Mouse (Mus musculus): ENCODE measurements at regions not wholly inside any gene's neighbourhood (a gene's known extent, or its start where the extent isn't known, plus 50 kb on each side); places are given as distances from the start of the nearest gene placed in this dataset.
A peak's percentile ranks its signal among the peaks of the same experiment; 100 is the strongest.

DNA sequence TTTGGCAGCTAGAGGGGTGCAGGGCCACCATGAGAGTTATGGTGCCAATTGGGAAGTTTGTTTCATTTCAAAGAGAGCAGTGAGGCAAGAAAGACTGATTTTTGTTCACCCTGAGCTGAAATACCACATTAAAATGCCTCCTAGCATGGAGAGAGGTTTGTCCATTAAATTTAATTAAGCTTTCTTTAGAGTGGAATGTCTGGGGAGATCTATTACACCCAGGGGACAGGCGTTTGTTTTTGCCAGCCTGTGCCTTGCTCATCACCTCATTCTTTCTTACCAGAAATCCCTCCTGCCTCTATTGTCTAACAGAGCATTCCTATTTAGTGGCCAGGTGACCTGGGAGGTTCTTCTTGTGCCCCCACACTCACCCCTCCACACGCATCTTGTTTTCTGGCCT is 55.2 kb upstream of the Rcn1 start:
- 58% methylated on average over 2 of the region's 2 CpGs for WGBS

DNA sequence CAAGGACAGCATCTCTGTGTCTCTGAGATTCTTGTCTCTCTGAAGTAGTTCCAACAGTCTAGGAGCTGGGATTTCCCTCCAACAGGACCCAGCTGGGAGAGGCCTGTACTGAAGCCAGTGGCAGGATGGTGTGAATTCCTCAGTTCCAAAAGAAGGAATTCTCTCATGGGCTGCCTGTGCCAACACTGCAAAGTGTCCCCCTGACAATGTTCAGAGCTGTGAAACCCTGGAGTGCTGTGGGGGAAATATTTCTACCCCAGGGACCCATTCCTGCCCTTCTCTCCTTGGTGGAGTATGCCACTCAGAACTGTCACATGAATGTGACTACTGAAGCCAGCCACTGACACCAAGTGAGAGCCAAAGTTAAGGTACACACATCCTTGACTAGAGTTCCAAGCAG is 55.7 kb upstream of the Rcn1 start:
- 0 out of 2 replicates have a peak, but pooled peaks cover 6% of the 10 kb centered on the region for H3K4me1 ChIP-seq (replicated peaks)
- H3K36me3 ChIP-seq = no peaks in the 10 kb centered on the region
- no peaks in the 10 kb centered on the region for H3K27me3 ChIP-seq (ENCODE audit: insufficient read depth, poor library complexity, severe bottlenecking)
- H3K9me3 ChIP-seq = no peaks in the 10 kb centered on the region
- no peak overlapping the region for H3K4me3 ChIP-seq
- DNase-seq (ENCODE audit: low spot score) = no peak
- H3K27ac ChIP-seq = no peak overlapping the region

More for the DNA sequence above, 55.2 kb upstream of the Rcn1 start:
- Histone ChIP-seq H3K27ac (no peak overlapping the region), H3K4me1 (replicated peaks) (0 out of 2 replicates have a peak, but pooled peaks cover 6% of the 10 kb centered on the region), H3K36me3 (no peaks in the 10 kb centered on the region), H3K27me3 (ENCODE audit: insufficient read depth, poor library complexity, severe bottlenecking) (no peaks in the 10 kb centered on the region), H3K4me3 (no peak overlapping the region), H3K9me3 (no peaks in the 10 kb centered on the region)
- no peak for DNase-seq (ENCODE audit: low spot score)

DNA sequence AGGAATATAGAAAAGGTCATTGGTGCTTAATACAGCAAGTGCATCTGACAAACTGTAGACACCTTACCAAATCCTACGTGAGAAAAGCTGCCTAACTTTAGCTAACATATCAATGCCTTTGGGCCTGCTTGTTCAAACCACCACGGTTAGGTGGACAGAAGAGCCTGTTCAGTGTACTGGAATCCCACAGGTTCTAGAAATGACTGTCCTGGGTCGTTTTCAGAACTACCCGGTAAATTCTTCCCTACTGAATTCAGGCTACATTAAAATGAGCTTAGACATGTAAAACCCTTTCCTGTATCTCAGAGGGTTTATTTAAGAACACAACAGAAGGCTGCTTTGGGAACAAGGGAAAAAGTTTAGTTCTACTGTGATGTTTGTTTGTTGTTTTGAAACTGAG is 59.5 kb upstream of the Rcn1 start:
- H3K4me3 ChIP-seq = no peak overlapping the region
- 88% methylated on average over 4 of the region's 4 CpGs for WGBS
- H3K27ac ChIP-seq = no peak overlapping the region
- 0 out of 2 replicates have a peak, but pooled peaks cover 6% of the 10 kb centered on the region for H3K4me1 ChIP-seq (replicated peaks)
- no peaks in the 10 kb centered on the region for H3K27me3 ChIP-seq (ENCODE audit: insufficient read depth, poor library complexity, severe bottlenecking)
- H3K36me3 ChIP-seq = no peaks in the 10 kb centered on the region
- no peak for DNase-seq (ENCODE audit: low spot score)
- H3K9me3 ChIP-seq = no peaks in the 10 kb centered on the region

DNA sequence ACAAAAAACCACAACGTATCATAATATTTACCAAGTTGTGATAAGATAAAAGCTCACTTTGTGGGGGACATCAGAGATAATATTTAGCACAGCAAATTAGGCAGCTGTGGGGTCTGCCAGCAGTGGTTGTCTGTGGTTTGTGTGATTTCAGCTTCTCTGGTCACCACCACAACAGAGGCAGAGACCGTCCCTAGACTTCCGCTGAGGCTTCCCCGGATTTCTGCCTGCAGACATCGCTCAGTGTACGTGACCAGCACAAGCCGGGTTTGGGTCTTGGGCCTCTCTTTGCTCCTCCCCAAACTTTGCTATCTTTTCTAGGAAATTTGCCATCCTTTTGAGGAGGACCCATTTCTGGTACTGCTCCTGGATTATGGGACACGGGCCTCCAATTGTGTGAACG is 60.4 kb upstream of the Rcn1 start:
- Histone ChIP-seq H3K36me3 (no peaks in the 10 kb centered on the region), H3K4me3 (no peak overlapping the region), H3K9me3 (no peaks in the 10 kb centered on the region), H3K27me3 (ENCODE audit: insufficient read depth, poor library complexity, severe bottlenecking) (no peaks in the 10 kb centered on the region), H3K27ac (no peak overlapping the region), H3K4me1 (replicated peaks) (0 out of 2 replicates have a peak, but pooled peaks cover 2% of the 10 kb centered on the region)
- WGBS = 77% methylated on average over 9 of the region's 9 CpGs
- DNase-seq (ENCODE audit: low spot score) = no peak

DNA sequence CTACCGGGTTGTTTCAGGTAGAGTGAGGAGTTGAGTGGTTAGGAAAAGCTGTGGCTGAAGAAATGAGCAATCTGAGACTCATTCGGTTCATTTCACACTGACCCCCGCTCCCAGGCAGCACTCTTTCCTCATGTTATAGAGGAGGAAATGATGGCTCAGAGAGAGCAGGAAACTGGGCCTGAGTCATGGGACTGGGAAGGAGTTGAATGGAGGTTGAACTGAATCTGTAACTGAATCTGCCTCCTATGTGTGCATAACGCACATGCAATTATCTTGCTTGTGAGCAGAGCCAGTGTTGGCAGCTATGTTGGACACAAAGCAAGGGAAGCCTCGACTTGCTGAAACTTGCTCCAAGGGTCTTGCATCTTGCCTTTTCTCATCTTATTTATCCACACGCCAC is 66.5 kb upstream of the Rcn1 start:
- Histone ChIP-seq H3K4me3 (no peak overlapping the region), H3K4me1 (replicated peaks) (no peaks in the 10 kb centered on the region), H3K9me3 (no peaks in the 10 kb centered on the region), H3K27ac (no peak overlapping the region), H3K36me3 (no peaks in the 10 kb centered on the region), H3K27me3 (ENCODE audit: insufficient read depth, poor library complexity, severe bottlenecking) (no peaks in the 10 kb centered on the region)
- 88% methylated on average over 6 of the region's 6 CpGs for WGBS
- DNase-seq (ENCODE audit: low spot score) = no peak

DNA sequence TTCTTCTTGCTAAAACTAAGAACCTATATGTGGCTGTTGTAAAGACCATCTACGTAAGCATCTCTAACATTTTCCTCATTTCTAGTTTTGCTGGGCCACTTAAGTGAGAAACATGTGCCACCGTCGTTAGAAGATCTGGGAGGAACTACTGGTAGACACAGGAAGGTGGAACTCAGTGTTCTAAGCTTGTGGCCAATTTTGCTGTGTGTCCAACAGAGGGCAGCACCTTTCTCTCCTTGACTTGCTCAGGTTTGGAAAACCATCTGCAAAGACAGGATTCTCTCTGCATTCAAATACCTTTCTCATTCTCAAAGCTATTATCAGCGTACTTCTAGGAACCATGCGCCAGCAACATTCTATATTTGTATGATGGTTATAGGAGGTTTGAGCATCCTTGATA is 69.8 kb upstream of the Rcn1 start:
- Histone ChIP-seq H3K27me3 (ENCODE audit: insufficient read depth, poor library complexity, severe bottlenecking) (no peaks in the 10 kb centered on the region), H3K4me3 (no peak overlapping the region), H3K4me1 (replicated peaks) (no peaks in the 10 kb centered on the region), H3K27ac (no peak overlapping the region), H3K9me3 (no peaks in the 10 kb centered on the region), H3K36me3 (no peaks in the 10 kb centered on the region)
- DNase-seq (ENCODE audit: low spot score) = peak; percentile 32
- 42% methylated on average over 5 of the region's 5 CpGs for WGBS

DNA sequence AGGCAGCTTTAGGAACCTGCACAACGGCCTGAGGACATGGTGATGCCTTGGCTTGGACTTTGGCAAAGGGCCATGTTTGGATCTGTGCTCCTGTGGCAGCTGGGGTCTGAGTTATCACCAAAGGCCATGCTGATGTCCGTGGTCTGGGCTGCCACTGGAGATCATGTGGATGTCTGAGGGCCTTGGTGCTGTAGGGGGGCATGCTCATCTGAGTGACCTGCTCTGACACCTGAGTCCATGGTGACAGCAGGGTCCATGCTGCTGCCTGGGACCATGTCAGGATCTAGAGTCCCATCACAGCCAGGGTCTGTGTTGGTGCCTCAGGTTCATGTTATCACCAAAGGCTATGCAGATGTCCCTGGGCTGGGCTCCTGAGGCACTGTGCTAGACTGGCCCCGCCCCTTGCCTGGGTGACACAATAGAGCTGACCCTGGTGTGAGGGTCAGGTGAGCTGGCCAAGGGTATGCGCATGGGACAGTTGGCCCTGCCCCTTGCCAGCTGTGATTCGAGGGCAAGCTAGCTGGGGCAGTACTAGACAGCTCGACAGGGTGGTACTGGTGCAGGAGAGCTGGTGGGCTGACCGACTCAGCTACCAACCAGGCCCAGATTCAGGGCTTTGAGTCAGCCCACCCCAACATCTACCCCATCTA is 77.0 kb upstream of the Rcn1 start:
- DNase-seq (ENCODE audit: low spot score) = no peak
- WGBS = 71% methylated on average over 7 of the region's 7 CpGs
- no peaks in the 10 kb centered on the region for H3K36me3 ChIP-seq
- H3K27me3 ChIP-seq (ENCODE audit: insufficient read depth, poor library complexity, severe bottlenecking) = no peaks in the 10 kb centered on the region
- no peak overlapping the region for H3K27ac ChIP-seq
- H3K9me3 ChIP-seq = no peaks in the 10 kb centered on the region
- no peaks in the 10 kb centered on the region for H3K4me1 ChIP-seq (replicated peaks)
- no peak overlapping the region for H3K4me3 ChIP-seq

DNA sequence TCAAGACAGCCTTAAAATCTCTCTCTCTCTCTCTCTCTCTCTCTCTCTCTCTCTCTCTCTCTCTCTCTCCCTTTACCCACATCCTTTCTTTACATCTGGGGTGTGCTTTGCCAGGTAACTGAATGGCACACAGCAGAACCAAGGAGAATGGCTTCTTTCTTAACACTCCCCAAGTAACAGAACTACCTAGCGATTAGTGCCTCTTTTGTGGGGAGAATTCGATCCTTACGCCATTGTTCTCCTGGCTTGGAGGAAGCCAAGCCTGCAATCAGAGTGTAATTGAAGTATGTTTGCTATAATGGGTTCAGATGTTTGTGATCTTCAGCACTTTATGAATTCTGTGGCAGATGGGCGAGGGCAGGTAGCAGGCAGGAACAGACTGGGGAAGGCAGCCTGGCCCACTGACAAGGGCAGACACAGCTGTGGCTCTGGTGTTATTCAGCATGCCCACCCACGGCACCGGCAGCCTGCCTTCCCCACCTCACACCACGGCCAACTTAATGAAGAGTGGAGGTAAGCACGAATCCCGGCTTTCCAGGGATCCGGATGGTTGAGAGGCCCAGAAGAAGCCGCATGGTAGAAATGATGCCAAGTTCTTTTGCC is 83.0 kb upstream of the Rcn1 start:
- DNase-seq (ENCODE audit: low spot score) = no peak
- no peaks in the 10 kb centered on the region for H3K27me3 ChIP-seq (ENCODE audit: insufficient read depth, poor library complexity, severe bottlenecking)
- no peak overlapping the region for H3K27ac ChIP-seq
- H3K36me3 ChIP-seq = no peaks in the 10 kb centered on the region
- H3K4me3 ChIP-seq = no peak overlapping the region
- 75% methylated on average over 11 of the region's 11 CpGs for WGBS
- no peaks in the 10 kb centered on the region for H3K9me3 ChIP-seq
- no peaks in the 10 kb centered on the region for H3K4me1 ChIP-seq (replicated peaks)

DNA sequence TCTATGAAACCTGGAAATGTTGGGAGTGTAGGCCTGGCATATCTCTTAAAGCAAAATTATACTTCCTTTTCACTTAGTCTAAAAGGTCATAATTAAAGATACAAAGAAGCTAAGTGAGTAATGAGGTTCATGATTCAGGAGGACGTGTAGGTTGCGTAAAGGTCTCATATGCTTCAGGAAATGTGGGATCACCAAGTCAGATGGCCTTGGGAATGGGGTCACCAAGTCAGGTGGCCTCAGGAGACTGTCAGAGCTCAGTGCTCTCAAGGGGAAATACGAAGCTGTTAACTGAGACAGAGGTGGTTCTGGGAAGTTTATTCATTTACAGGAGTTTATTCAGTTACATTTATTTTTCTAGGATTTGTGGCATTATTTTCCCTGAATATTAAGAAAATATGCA is 85.4 kb upstream of the Rcn1 start:
- Histone ChIP-seq H3K4me3 (no peak overlapping the region), H3K27ac (no peak overlapping the region), H3K36me3 (no peaks in the 10 kb centered on the region), H3K27me3 (ENCODE audit: insufficient read depth, poor library complexity, severe bottlenecking) (no peaks in the 10 kb centered on the region), H3K4me1 (replicated peaks) (no peaks in the 10 kb centered on the region), H3K9me3 (no peaks in the 10 kb centered on the region)
- 72% methylated on average over 3 of the region's 3 CpGs for WGBS
- DNase-seq (ENCODE audit: low spot score) = no peak

DNA sequence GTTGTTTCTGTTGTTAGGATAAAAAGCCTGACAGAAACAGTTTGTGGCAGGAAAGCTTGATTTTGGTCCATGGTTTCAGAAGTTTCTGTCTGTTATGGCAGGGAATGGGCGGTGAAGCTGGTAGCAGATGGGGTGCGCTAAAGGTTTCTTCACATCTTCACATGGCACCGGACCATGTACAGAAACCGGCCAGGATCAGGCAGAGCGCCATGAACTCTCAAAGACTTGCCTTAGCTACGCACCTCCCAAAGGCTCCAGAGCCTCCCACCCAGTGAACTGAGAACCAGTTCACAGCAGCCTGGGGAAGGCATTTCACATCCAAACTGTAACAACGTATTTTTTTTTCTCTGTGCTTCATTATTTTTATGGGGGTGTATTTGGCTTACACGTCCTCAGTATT is 86.2 kb upstream of the Rcn1 start:
- 90% methylated on average over 8 of the region's 8 CpGs for WGBS
- Histone ChIP-seq H3K4me1 (replicated peaks) (no peaks in the 10 kb centered on the region), H3K4me3 (no peak overlapping the region), H3K27ac (no peak overlapping the region), H3K9me3 (no peaks in the 10 kb centered on the region), H3K27me3 (ENCODE audit: insufficient read depth, poor library complexity, severe bottlenecking) (no peaks in the 10 kb centered on the region), H3K36me3 (no peaks in the 10 kb centered on the region)
- DNase-seq (ENCODE audit: low spot score) = no peak

DNA sequence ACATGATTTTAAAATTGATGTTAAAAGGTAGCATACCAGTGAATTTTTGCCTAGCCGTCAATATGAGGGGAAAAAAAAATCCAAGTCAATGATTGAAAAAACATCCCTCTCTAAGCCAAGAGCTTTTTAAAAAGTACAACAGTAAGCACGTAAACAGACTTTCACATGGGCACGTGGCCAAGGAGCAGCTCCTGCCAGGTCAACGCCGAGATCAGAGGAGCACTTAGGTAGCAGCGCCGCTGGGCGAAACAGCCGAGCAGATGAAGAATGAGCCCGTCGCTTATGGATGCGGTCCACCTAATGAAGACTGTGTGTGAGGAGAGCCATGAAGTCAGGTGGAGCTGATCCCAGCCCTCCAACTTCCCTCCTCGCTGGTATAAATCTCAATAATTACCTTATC is 96.7 kb upstream of the Rcn1 start:
- Histone ChIP-seq H3K36me3 (no peaks in the 10 kb centered on the region), H3K9me3 (no peaks in the 10 kb centered on the region), H3K27ac (no peak overlapping the region), H3K27me3 (ENCODE audit: insufficient read depth, poor library complexity, severe bottlenecking) (no peaks in the 10 kb centered on the region), H3K4me3 (no peak overlapping the region), H3K4me1 (replicated peaks) (no peaks in the 10 kb centered on the region)
- no peak for DNase-seq (ENCODE audit: low spot score)
- 92% methylated on average over 13 of the region's 13 CpGs for WGBS

DNA sequence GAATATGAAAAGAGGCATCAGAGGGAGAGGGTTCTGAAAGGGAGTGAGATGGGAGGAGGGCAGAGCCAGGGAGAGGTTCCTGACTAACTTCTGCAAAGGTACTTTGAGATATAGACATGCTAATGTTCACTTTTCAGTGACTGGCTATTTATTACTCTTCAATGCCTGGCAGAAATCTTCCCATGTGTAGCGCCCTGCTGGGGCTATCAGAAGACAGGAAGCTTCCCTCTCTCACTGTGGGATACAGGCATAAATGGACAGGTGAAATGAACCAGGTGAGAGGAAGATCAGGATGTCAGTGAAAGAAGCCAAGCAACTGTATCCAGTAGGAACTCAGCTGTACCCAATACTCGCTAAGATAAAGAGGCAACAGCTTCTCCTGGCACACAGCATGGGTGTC is 105.1 kb upstream of the Rcn1 start:
- H3K27ac ChIP-seq = no peak overlapping the region
- DNase-seq (ENCODE audit: low spot score) = no peak
- H3K9me3 ChIP-seq = no peaks in the 10 kb centered on the region
- 65% methylated on average over 2 of the region's 2 CpGs for WGBS
- H3K27me3 ChIP-seq (ENCODE audit: insufficient read depth, poor library complexity, severe bottlenecking) = peaks cover 6% of the 10 kb centered on the region
- H3K4me3 ChIP-seq = no peak overlapping the region
- no peaks in the 10 kb centered on the region for H3K36me3 ChIP-seq
- H3K4me1 ChIP-seq (replicated peaks) = 0 out of 2 replicates have a peak, but pooled peaks cover 5% of the 10 kb centered on the region

DNA sequence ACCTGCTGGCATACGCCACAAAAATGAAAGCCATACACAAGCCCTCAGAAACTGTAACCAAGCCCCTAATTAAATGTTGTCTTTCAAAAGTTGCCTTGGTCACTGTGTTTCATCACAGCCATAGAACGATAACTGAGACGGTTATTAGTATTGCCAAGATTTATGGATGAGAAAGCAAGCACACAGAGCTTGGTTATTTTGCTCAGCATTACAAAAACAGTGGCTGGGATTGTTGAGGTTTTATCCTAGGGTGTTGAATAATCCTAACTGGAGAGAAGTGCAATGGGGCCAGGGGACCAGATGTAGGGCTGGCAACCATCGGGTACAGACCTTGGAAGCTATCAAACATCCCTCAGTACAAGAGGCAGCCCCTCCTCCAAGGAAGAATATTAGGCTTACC is 106.4 kb upstream of the Rcn1 start:
- H3K27ac ChIP-seq = no peak overlapping the region
- no peak overlapping the region for H3K4me3 ChIP-seq
- DNase-seq (ENCODE audit: low spot score) = no peak
- no peaks in the 10 kb centered on the region for H3K36me3 ChIP-seq
- H3K9me3 ChIP-seq = no peaks in the 10 kb centered on the region
- 0 out of 2 replicates have a peak, but pooled peaks cover 5% of the 10 kb centered on the region for H3K4me1 ChIP-seq (replicated peaks)
- H3K27me3 ChIP-seq (ENCODE audit: insufficient read depth, poor library complexity, severe bottlenecking) = peaks cover 15% of the 10 kb centered on the region
- 91% methylated on average over 4 of the region's 4 CpGs for WGBS

DNA sequence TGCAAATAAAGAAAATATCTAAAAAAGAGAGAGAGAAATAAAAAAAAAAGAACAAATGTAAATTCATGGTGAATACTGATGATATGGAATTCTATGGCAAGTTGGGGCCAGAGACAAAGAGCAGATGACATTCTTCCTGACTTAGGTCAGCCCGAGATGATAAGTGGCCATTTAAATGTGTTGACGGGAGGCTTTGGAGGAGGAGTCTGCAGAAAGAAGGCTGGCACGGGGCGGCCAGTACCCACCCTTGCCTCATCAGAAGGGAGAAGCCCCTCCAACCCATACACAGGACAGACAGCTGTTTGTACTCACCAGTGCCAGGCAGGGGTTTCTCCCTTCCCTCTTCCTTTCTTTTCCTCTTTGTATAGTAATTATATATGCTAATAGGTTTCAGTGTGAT is 108.0 kb upstream of the Rcn1 start:
- DNase-seq (ENCODE audit: low spot score) = no peak
- 61% methylated on average over 4 of the region's 4 CpGs for WGBS
- Histone ChIP-seq H3K4me1 (replicated peaks) (0 out of 2 replicates have a peak, but pooled peaks cover 5% of the 10 kb centered on the region), H3K9me3 (no peaks in the 10 kb centered on the region), H3K27ac (no peak overlapping the region), H3K4me3 (no peak overlapping the region), H3K36me3 (no peaks in the 10 kb centered on the region), H3K27me3 (ENCODE audit: insufficient read depth, poor library complexity, severe bottlenecking) (peaks cover 17% of the 10 kb centered on the region)

All from hindbrain, embryonic 10.5 days (tissue).